Mouse (Mus musculus) right cerebral cortex, postnatal 4 days (tissue): ENCODE measurements at regions not wholly inside any gene's neighbourhood (a gene's known extent, or its start where the extent isn't known, plus 50 kb on each side); places are given as distances from the start of the nearest gene placed in this dataset.

ENCODE experiments used
- DNase-seq: peaks from one replicate; pipeline ENCODE4 v3.0.0-alpha.2; 2022

DNA sequence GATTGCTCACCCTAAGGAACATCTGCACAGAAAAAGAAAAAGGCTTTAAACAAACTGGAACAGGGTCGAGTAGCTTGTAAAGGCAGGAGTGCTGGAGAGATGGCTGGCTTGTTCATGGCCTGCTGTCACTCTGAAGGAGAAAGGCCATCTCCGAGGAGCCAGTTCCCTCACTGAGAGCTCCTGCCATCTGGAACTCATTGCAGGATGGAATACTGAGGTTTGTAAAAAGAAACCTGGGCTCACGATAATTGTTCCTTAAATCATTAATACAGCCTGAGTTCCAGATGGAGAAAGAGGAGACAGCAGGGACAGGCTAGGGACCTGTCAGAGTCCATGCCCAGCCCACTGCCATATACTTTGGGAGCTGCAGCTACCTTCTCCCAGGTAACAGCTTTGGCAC lies 100.8 kb upstream of the Gm12830 start:
- no peak for DNase-seq

DNA sequence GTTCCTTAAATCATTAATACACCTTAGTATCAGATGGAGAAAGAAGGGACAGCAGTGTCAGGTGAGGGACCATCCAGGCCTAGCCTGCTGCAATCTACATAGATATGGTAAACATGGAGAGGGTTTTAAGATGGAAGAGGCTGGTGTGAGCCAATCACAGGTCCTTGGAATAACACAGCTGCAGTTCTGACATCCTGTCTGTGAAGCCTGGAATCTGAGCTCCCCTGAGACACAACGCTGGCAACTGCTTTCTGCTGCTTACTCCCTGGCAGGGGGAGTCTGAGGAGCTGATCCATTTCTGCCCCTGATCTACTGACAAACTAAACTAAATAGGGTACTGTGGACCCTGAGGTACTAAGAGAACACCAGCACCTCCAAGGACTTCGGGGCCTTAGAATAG lies 100.1 kb upstream of the Gm12830 start:
- DNase-seq = no peak

DNA sequence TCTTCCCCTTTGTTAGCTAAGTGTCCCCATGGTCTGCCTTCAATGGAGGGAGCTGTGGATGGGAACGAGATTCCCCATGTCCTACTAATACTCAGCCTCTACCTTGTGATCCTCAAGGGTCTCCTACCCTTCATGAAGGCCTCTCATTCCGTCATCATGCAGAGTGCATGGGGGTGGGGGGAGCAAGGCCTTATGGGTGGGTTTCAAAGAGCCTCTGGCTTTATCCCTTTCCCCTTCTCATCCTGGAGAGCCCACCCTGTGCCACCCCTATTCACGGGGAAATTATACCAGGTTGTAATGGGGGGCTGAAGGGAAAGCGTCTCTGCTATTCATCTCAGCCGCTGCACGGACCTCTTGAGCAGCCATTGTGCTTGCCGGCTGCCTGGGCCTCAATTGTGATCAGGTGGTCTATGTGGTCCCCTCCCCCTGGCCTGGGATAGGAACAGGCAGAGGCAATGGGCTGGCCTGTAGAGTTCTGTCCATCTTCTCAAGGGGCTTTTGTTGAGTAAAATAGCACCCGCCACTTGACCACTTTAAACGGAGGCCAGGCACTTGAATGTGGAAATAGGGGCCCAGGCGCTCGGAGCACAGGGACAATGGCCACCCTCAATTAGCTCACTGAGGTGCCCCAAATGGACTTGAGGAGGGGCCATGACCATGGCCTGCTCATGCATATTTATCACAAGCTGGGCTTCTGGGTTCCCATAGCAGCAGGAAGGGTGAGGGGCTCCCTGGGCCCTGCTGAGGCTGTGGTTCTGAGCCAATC lies 93.1 kb upstream of the Gm12830 start:
- DNase-seq = no peak

DNA sequence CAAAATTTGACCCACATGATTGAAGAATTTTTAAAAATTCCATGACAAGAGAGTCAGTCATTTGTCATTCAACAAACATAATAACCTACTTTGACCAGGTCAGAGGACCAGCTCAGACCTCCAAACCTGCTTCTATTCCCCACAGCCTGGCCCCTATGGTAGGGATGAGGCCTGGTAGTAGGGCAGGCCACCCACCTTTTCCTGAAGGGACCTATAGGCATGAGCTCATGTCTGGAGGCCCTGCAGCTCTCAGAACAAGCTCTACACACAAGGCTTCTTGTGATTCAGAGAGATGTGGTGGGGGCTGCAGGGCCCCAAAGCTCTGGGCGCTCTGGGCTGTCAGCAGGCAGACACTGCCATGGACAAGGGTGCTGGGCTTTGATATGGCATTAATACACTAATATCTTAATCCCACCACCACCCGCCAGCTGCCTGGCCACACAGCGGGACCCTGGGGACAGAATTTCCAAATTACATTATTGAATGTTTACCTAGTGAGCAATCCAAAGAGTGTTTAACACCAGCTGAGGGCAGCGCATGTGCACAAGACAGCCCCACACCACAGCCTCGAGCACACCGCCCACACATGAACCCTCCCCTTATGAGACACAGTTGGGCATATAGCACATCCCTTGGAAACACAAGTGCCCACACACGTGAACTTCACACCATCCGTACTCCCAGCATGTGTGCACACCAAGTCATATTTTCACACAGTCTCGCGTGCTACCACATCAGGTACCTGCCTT lies 88.1 kb upstream of the Gm12830 start:
- DNase-seq = no peak

DNA sequence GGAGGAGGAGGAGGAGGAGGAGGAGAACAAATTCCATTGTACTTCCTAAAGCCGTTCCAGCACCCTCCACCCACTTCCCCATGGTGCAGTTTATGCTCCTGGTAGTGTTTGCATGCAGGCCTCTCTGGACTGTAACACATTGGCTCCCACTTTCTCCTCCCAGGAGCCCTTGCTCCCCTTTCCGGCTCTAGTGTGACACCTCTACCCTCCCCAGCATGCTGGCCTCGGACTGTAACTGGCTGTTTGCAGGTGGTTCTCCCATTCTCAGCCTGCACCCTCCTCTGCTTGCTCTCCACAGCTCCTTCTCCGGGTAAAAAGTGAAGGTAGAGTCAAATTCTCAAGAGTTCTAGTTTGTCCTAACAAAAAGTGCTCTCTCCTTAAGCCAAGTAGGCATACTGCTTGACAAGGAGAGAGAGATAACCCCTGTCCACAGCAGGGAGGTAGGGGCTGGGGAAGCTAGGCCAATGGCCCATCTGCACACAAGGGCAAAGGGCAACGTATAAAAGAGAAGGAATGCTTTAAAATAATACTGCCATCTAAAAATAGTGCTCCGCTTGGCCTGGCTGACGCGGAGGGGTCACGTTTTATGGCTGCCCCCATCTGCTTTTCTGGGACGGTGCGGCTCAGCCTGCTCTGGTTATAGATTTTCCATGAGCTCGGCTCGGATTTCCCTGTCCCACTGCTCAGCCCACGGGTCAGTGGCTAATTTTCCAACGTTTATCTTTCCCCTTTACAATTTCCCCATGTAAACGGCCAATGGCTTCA lies 82.4 kb upstream of the Gm12830 start:
- no peak for DNase-seq

DNA sequence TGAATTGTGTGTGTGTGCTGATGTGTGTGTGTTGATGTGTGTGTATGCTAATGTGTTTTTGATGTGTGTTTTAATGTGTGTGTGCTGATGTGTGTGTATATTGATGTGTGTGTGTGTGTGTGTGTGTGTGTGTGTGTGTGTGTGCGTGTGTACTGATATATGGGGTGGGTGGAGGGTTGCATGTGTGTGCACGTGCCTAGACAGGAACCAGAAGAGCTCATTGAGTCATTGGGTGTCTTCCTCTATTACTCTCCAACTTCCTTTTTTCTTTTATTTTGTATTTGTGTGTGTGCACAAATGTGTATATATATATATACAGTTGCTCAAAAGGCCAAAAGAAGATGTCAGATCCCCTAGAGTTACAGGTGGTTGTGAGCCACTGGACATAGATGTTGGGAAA lies 73.4 kb upstream of the Gm12830 start:
- DNase-seq = no peak

DNA sequence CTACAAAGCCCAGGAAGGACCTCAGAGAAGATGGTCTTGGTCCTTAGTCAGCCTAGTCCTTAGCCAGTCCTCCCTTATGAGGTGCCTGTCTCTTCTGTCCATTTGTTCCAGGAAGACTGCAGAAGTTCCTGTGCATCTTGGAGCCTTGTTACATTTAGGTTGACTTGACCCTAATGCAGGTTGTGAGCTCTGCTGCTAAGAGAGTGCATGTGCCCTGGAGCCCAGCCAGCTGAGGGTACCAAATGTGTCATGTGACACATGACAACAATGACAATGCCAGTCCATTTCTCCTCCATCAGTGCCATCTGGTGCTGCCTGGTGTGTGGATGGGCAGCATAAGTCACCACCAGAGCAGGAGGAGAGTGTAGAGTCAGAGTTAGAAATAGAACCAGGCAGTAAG lies 61.7 kb upstream of the Gm12830 start:
- no peak for DNase-seq

DNA sequence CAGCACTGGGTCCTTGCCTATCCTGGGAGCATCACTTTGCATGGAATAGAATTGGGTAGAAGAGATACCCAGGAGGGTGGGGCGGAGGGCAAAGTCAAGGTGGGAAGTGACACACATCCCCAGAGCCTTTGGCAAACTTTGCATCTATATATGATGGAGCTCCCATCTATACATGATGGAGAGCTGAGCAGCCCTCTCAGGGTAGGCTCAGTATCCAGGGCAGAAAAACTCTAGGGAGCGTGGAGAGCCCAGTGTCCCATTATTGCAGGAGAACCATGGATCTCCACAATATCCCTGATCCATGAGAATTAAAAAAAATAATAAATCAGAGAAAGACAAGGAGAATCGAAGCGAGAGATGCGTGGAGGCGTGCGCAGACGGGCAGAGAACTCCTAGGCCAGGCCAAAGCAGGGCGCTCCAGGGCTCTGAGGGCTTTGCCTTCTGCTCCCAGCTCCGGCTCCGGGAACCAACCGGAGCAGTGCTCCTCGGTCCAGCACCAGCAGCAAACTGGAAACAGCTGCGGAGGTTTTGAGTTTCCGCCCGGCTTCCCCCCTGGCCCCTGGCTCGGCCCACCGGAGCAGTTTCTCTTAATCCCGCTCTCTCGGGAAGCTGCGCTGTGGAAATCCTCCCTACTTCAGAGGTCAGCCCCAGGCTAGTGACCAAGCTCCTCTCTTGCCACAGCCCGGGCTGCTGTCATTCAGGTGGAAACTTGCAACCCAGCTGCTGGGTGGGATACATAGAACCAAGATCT lies 54.7 kb upstream of the Gm12830 start:
- no peak for DNase-seq
